Mouse (Mus musculus) liver, embryonic 14.5 days (tissue): ENCODE measurements at regions not wholly inside any gene's neighbourhood (a gene's known extent, or its start where the extent isn't known, plus 50 kb on each side); places are given as distances from the start of the nearest gene placed in this dataset.

Experiments
- CTCF ChIP-seq: IDR thresholded peaks from 2 replicates; pipeline ENCODE4 v1.5.1; 2016; ENCODE audit warnings: antibody characterized with exemption, low read depth, control low read depth
- EP300 ChIP-seq: IDR thresholded peaks from 2 replicates; pipeline ENCODE4 v1.6.1; 2016; ENCODE audit warnings: antibody characterized with exemption, low read depth

- no peak for TF ChIP-seq CTCF
- TF ChIP-seq EP300, result no peak
These were observed 54.0 kb upstream of the Zfp217 start for GRCm38 (mm10) chr2:170201816-170202371.
